Mouse (Mus musculus): Measurements from ENCODE around the gene Rdh5. TPM values are rescaled to one million over a fixed set of nuclear protein-coding genes. Genes with fewer than 3 reads are reported as not detected.
A peak's percentile ranks its signal among the peaks of the same experiment; 100 is the strongest.

Rdh5 gene
- 8.6 and 12.3 TPM in 2 replicates for polyA plus RNA-seq (2015; fragmentation: Nextera tagmentation; extraction: Ambion mirVana)

- Histone ChIP-seq H3K27me3 (replicated peaks; ENCODE audit: control insufficient read depth, insufficient read depth, low read length) (no peaks in the 10 kb centered on the region), H3K9ac (replicated peaks; ENCODE audit: low read depth, low read length) (peak within 1 kb of the TSS; percentile 71), H3K9me3 (ENCODE audit: control insufficient read depth, low read length) (no peaks in the 10 kb centered on the region), H3K36me3 (ENCODE audit: control insufficient read depth, insufficient read depth) (no peaks in the 10 kb centered on the region), H3K27ac (ENCODE audit: low read length) (peak within 1 kb of the TSS; percentile 89), H3K4me2 (ENCODE audit: low read length) (peak within 1 kb of the TSS; percentile 81), H3K4me3 (replicated peaks; ENCODE audit: low read length) (peak within 1 kb of the TSS; percentile 60), H3K4me1 (replicated peaks; ENCODE audit: control insufficient read depth, insufficient read depth, low read length) (peaks cover 22% of the 10 kb centered on the region)
- WGBS, result 4% methylated on average over 1 of the region's 1 CpGs
- no peak for ATAC-seq
Observed at GRCm38 (mm10) chr10:128922822-128923012, at the start of gene Rdh5. Gene Rdh5, minus strand, starts transcription at chr10:128922888.

DNA sequence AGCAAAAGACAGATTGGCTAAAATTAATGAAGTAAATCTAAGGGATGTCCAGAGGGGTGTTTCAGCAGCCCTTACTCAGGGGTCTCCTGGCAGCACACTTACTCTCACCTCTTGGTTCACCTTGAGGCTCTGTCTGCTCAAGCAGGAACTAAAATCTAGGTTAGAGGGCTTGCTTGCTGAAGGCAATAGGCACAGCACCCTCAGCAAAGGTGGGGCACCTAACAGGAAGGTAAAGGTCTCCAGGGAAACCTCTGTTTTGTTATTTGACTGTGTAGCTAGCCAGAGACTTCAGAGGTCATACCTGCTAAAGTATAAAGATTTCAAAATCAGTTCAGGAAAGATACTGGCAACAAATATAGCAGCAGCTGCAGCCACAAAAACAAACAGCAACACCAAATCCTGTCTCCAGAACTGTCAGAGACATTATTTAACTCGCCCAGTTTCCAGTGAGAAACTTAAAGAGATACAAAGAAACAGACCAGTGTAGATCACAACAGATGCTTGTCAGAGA, 48.1 kb upstream of the Rdh5 start:
- no peak for ATAC-seq
- no peak overlapping the region for H3K9ac ChIP-seq (replicated peaks; ENCODE audit: low read depth, low read length)
- H3K4me1 ChIP-seq (replicated peaks; ENCODE audit: control insufficient read depth, insufficient read depth, low read length), result no peaks in the 10 kb centered on the region
- 38% methylated on average over 1 of the region's 1 CpGs for WGBS
- H3K4me3 ChIP-seq (replicated peaks; ENCODE audit: low read length), result no peak overlapping the region
- H3K9me3 ChIP-seq (ENCODE audit: control insufficient read depth, low read length), result no peaks in the 10 kb centered on the region
- no peak overlapping the region for H3K27ac ChIP-seq (ENCODE audit: low read length)
- no peaks in the 10 kb centered on the region for H3K27me3 ChIP-seq (replicated peaks; ENCODE audit: control insufficient read depth, insufficient read depth, low read length)
- no peaks in the 10 kb centered on the region for H3K36me3 ChIP-seq (ENCODE audit: control insufficient read depth, insufficient read depth)
- no peak overlapping the region for H3K4me2 ChIP-seq (ENCODE audit: low read length)

DNA sequence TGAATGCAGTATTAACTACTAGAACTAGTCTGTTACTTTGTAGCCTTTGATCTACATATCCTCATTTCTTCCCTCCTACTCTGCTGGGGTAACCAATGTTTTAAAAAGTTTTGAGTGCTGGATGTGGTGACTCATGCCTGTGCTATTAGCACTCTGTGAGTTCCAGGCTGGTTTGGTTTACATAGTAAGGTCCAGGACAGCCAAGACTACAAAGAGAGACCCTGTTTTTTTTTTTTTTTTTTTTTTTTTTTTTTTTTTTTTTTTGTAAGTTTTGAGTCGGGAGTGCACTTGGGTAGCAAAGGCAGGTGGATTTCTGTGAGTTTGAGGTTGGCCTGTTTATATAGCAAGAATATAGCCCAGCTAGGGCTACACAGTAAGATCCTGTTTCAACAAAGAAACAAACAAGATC, 45.7 kb upstream of the Rdh5 start:
- WGBS, result 72% methylated on average over 1 of the region's 1 CpGs

DNA sequence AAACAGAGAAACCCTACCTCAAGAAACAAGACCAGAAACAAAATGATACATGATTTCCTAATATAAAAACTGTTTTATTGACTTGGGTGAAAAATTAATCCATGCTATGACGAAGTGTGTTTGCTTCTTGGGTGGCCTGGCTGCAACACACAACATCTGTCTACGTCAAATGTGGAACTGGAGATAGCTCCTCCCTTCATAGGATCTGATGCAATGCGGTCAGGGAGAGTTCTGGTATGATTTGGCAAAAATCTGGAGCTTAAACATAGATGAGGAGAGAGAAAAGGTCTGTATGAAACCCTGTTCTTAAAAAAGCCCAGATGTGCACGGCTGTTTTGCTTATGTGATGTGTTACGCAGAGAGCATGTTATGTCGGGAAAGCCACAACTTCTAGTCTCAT, 43.2 kb upstream of the Rdh5 start:
- H3K4me3 ChIP-seq (replicated peaks; ENCODE audit: low read length), result no peak overlapping the region
- H3K27ac ChIP-seq (ENCODE audit: low read length), result no peak overlapping the region
- no peaks in the 10 kb centered on the region for H3K36me3 ChIP-seq (ENCODE audit: control insufficient read depth, insufficient read depth)
- H3K9me3 ChIP-seq (ENCODE audit: control insufficient read depth, low read length), result no peaks in the 10 kb centered on the region
- no peaks in the 10 kb centered on the region for H3K4me1 ChIP-seq (replicated peaks; ENCODE audit: control insufficient read depth, insufficient read depth, low read length)
- no peak for ATAC-seq
- WGBS, result 92% methylated on average over 6 of the region's 6 CpGs
- no peaks in the 10 kb centered on the region for H3K27me3 ChIP-seq (replicated peaks; ENCODE audit: control insufficient read depth, insufficient read depth, low read length)
- H3K4me2 ChIP-seq (ENCODE audit: low read length), result no peak overlapping the region
- H3K9ac ChIP-seq (replicated peaks; ENCODE audit: low read depth, low read length), result no peak overlapping the region

More for the DNA sequence above, 45.7 kb upstream of the Rdh5 start:
- H3K9me3 ChIP-seq (ENCODE audit: control insufficient read depth, low read length), result no peaks in the 10 kb centered on the region
- H3K4me1 ChIP-seq (replicated peaks; ENCODE audit: control insufficient read depth, insufficient read depth, low read length), result no peaks in the 10 kb centered on the region
- H3K9ac ChIP-seq (replicated peaks; ENCODE audit: low read depth, low read length), result no peak overlapping the region
- H3K36me3 ChIP-seq (ENCODE audit: control insufficient read depth, insufficient read depth), result no peaks in the 10 kb centered on the region
- no peak overlapping the region for H3K4me2 ChIP-seq (ENCODE audit: low read length)
- no peak overlapping the region for H3K4me3 ChIP-seq (replicated peaks; ENCODE audit: low read length)
- no peak for ATAC-seq
- no peaks in the 10 kb centered on the region for H3K27me3 ChIP-seq (replicated peaks; ENCODE audit: control insufficient read depth, insufficient read depth, low read length)
- no peak overlapping the region for H3K27ac ChIP-seq (ENCODE audit: low read length)

DNA sequence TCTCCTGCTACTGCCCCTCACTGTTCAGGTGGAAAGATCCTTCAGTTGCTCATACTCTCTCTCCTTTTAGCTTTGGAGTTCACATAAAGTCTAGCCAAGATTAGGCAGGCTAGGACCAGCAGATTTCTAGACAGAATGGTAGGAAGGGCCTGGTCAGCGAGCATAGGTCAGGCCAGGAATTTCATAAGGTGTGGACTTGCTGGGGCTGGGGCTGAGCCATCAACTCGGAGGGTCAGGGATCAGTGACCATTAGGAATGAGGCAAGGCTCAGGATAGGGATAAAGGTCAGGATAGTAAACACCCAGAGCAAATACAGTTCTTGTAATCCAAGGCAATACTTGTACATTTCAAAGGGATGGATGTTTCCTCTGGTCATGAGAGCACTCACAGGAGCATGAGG, 42.3 kb upstream of the Rdh5 start:
- no peaks in the 10 kb centered on the region for H3K9me3 ChIP-seq (ENCODE audit: control insufficient read depth, low read length)
- 82% methylated on average over 2 of the region's 2 CpGs for WGBS
- ATAC-seq, result no peak
- no peaks in the 10 kb centered on the region for H3K27me3 ChIP-seq (replicated peaks; ENCODE audit: control insufficient read depth, insufficient read depth, low read length)
- H3K27ac ChIP-seq (ENCODE audit: low read length), result no peak overlapping the region
- no peaks in the 10 kb centered on the region for H3K4me1 ChIP-seq (replicated peaks; ENCODE audit: control insufficient read depth, insufficient read depth, low read length)
- H3K4me3 ChIP-seq (replicated peaks; ENCODE audit: low read length), result no peak overlapping the region
- H3K36me3 ChIP-seq (ENCODE audit: control insufficient read depth, insufficient read depth), result no peaks in the 10 kb centered on the region
- H3K9ac ChIP-seq (replicated peaks; ENCODE audit: low read depth, low read length), result no peak overlapping the region
- no peak overlapping the region for H3K4me2 ChIP-seq (ENCODE audit: low read length)

- Histone ChIP-seq H3K9ac (replicated peaks; ENCODE audit: low read depth, low read length) (no peak within 1 kb of the TSS), H3K4me3 (replicated peaks; ENCODE audit: low read length) (no peak within 1 kb of the TSS), H3K4me1 (replicated peaks; ENCODE audit: control insufficient read depth, insufficient read depth, low read length) (no peaks in the 10 kb centered on the region), H3K27ac (ENCODE audit: low read length) (no peak within 1 kb of the TSS), H3K9me3 (ENCODE audit: control insufficient read depth, low read length) (no peaks in the 10 kb centered on the region), H3K4me2 (ENCODE audit: low read length) (no peak within 1 kb of the TSS), H3K27me3 (replicated peaks; ENCODE audit: control insufficient read depth, insufficient read depth, low read length) (no peaks in the 10 kb centered on the region), H3K36me3 (ENCODE audit: control insufficient read depth, insufficient read depth) (no peaks in the 10 kb centered on the region)
- no peak for ATAC-seq
- WGBS, result 87% methylated on average over 12 of the region's 12 CpGs
Observed at GRCm38 (mm10) chr10:128960590-128961584, 38.2 kb upstream of the Rdh5 start, which contains the start of gene Mettl7b. Gene Mettl7b, minus strand, starts transcription at chr10:128960988.

DNA sequence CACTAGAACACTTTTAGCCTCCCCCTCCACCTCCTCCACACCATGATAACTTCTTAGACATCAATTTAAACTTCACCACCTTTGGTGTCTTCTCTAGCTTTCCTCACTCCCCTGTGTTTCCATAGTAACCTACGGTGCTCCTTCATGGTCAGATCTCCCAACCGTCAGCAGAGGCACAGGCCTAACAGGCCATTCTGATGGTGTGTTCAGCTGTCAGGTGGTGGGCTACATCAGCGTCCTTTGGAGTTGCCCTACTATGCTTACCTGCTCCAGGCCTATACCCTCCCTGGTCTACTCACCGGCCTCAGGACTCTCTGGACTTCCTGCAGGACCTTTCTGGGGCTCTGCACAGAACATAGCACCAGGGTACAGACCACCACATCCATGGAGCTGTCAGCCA, 37.5 kb upstream of the Rdh5 start:
- H3K9me3 ChIP-seq (ENCODE audit: control insufficient read depth, low read length), result no peaks in the 10 kb centered on the region
- no peak overlapping the region for H3K9ac ChIP-seq (replicated peaks; ENCODE audit: low read depth, low read length)
- H3K4me2 ChIP-seq (ENCODE audit: low read length), result no peak overlapping the region
- no peaks in the 10 kb centered on the region for H3K27me3 ChIP-seq (replicated peaks; ENCODE audit: control insufficient read depth, insufficient read depth, low read length)
- no peak overlapping the region for H3K4me3 ChIP-seq (replicated peaks; ENCODE audit: low read length)
- WGBS, result 79% methylated on average over 4 of the region's 4 CpGs
- no peak overlapping the region for H3K27ac ChIP-seq (ENCODE audit: low read length)
- no peak for ATAC-seq
- no peaks in the 10 kb centered on the region for H3K4me1 ChIP-seq (replicated peaks; ENCODE audit: control insufficient read depth, insufficient read depth, low read length)
- H3K36me3 ChIP-seq (ENCODE audit: control insufficient read depth, insufficient read depth), result no peaks in the 10 kb centered on the region

- 81% methylated on average over 10 of the region's 10 CpGs for WGBS
- no peaks in the 10 kb centered on the region for H3K4me1 ChIP-seq (replicated peaks; ENCODE audit: control insufficient read depth, insufficient read depth, low read length)
- no peaks in the 10 kb centered on the region for H3K27me3 ChIP-seq (replicated peaks; ENCODE audit: control insufficient read depth, insufficient read depth, low read length)
- no peak for ATAC-seq
- no peaks in the 10 kb centered on the region for H3K9me3 ChIP-seq (ENCODE audit: control insufficient read depth, low read length)
- H3K4me3 ChIP-seq (replicated peaks; ENCODE audit: low read length), result no peak overlapping the region
- no peak overlapping the region for H3K4me2 ChIP-seq (ENCODE audit: low read length)
- H3K9ac ChIP-seq (replicated peaks; ENCODE audit: low read depth, low read length), result no peak overlapping the region
- no peak overlapping the region for H3K27ac ChIP-seq (ENCODE audit: low read length)
- no peaks in the 10 kb centered on the region for H3K36me3 ChIP-seq (ENCODE audit: control insufficient read depth, insufficient read depth)
Observed at GRCm38 (mm10) chr10:128958340-128958739, 35.7 kb upstream of the Rdh5 start.

GRCm38 (mm10) chr10:128950208-128950887, 27.7 kb upstream of the Rdh5 start:
- H3K27me3 ChIP-seq (replicated peaks; ENCODE audit: control insufficient read depth, insufficient read depth, low read length), result no peaks in the 10 kb centered on the region
- WGBS, result 73% methylated on average over 16 of the region's 16 CpGs
- no peak overlapping the region for H3K4me2 ChIP-seq (ENCODE audit: low read length)
- no peak overlapping the region for H3K27ac ChIP-seq (ENCODE audit: low read length)
- no peak overlapping the region for H3K9ac ChIP-seq (replicated peaks; ENCODE audit: low read depth, low read length)
- no peak overlapping the region for H3K4me3 ChIP-seq (replicated peaks; ENCODE audit: low read length)
- H3K4me1 ChIP-seq (replicated peaks; ENCODE audit: control insufficient read depth, insufficient read depth, low read length), result no peaks in the 10 kb centered on the region
- no peak for ATAC-seq
- no peaks in the 10 kb centered on the region for H3K9me3 ChIP-seq (ENCODE audit: control insufficient read depth, low read length)
- H3K36me3 ChIP-seq (ENCODE audit: control insufficient read depth, insufficient read depth), result no peaks in the 10 kb centered on the region

All from forebrain, embryonic 16.5 days (tissue).